Mouse (Mus musculus) large intestine, adult 2 months (tissue): ENCODE data around the gene Phospho2. TPM values are rescaled to one million over a fixed set of nuclear protein-coding genes. Genes with fewer than 3 reads are reported as not detected.

Experiments used
- DNase-seq: peaks from one replicate; pipeline ENCODE4 v3.0.0-alpha.2; 2012; ENCODE audit warnings: low read depth, low spot score
- WGBS: fragments of 180-500 bp; shearing (Covaris S2); methylation state at CpG from one replicate; pipeline ENCODE4 v1.1.7; 2018; 5-methylcytosine and 5-hydroxymethylcytosine counted together
- polyA plus RNA-seq: library from polyadenylated mRNA; depleted of rRNA; stranded (reverse); fragments of >200 nt; gene quantifications from 2 replicates; pipeline ENCODE4 v1.2.3, GENCODE M21; 2012; rRNA removed

Phospho2 gene
- polyA plus RNA-seq, 1 experiment, result 24.4 TPM

DNA sequence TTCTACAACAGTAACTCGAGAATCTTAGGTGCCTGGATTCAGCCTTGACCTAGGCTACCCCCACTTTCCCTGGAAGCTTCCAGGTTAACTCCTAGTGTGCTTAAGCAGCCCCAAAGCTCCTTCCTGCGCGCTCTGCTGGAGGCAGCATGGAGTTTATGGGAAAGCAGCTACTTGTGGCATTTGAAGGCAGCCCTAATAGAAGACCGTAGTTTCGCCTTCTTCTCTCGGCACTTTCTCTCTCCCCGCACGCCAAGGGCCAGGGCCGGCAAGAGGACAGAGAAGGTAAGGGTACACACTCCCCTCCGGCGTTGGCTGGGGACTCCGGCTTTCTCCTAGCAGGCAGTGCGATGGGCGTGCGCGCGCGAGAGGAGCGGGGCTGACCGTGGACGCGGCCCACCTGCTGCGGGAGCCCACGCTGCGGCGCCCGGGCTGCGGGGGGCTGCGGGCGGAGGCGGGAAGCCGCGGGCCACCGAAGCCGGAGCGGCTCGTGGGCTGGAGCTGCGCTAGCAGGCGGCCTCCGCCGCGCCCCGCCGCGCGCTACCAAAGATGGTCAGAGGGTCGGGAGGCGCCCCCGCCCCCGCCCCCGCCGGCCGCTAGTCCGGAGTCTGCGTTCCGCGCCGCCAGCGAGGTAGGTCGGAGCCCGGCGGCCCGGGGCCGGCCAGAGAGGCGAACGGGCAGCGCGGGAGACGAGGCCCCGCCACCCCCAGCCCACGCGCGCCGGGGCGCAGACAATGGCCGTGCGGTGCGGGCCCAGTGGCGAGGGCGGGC is 33.1 kb downstream of the Phospho2 start:
- WGBS, result under 1% methylated on average over 74 of the region's 80 CpGs
- no peak for DNase-seq

GRCm38 (mm10) chr2:69823129-69823677 is 33.8 kb downstream of the Phospho2 start:
- WGBS, result 4% methylated on average over 45 of the region's 45 CpGs

GRCm38 (mm10) chr2:69825898-69826297 is 36.5 kb downstream of the Phospho2 start:
- WGBS, result 74% methylated on average over 10 of the region's 10 CpGs
- DNase-seq, result no peak

More at GRCm38 (mm10) chr2:69823129-69823677, 33.8 kb downstream of the Phospho2 start:
- no peak for DNase-seq

DNA sequence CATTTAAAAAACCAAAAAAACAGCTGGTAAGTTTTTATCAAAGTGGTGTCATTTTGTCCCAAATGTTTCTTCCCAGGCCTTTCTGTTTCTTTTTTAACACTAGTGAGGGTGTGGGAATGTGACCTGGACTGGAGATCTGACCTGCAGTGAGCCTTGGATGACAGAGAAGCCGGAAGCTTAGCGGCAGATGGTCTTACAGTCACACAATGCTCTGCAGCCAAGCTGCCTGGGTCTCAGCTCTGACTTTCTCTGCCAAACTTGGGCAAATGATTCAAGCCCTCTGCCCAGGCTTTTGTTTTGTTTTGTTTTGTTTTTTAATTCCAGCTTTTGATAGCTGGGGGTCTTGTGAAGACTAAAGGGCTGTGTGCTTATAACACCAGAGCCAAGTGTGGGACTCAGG is 37.0 kb downstream of the Phospho2 start:
- no peak for DNase-seq
- WGBS, result 65% methylated on average over 2 of the region's 2 CpGs

DNA sequence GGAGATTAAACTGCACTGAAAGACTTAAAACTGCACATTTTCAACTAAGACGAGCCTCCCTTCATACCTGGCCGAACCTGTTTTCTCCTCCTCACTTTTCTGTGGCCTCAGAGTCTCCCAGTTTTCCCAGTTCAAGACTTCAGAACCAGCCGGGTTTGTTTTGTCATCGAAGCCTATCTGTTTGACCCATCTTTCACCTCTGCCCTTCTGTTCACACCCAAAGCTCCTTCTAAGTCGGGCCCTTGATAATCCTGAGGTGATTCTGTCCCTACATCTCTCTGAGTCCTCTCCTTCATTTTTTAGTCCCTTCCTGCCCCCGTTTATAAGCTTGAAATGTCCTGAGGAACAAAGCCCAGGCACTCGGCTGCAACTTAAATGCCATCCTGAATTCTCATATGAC is 38.6 kb downstream of the Phospho2 start:
- 47% methylated on average over 7 of the region's 7 CpGs for WGBS
- no peak for DNase-seq

DNA sequence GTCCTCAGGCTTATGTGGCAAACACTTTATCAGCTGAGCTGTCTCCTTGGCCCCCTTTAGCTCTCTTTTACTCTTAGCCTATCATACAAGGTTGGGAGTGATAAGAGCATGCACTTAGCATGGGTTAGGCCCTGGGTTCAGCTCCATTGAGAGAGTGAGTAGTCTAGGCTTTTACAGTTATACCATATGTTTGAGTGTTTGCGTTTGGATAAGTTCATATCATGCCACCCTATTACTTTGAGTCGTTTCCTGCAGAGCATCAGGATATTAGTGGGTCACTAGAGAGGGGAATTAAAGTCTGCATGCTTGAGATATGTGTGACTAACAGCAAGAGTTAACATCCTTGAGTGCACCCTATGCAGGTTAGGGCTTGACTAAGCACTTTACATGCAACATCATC is 40.3 kb downstream of the Phospho2 start:
- WGBS, result 82% methylated on average over 2 of the region's 2 CpGs
- no peak for DNase-seq

DNA sequence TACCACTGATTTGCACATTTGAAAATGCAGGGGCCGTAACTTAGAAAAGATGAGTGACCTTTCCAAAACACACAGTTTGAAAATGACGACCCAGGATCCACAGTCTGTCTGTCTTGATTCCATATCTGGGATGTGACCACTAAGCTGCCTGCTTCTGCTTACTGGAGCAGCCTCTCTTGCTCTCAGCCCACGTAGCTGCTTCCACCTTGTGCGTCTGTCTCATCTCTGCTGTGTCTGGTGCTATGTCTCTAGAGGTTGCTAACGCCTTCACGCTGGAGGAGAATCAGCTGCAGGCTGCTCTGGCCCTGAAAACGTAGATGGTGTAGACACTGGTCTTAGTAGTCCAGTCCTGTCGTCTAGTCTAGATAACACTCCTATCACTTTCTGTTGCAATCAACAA is 40.7 kb downstream of the Phospho2 start:
- DNase-seq, result no peak
- 87% methylated on average over 8 of the region's 8 CpGs for WGBS

DNA sequence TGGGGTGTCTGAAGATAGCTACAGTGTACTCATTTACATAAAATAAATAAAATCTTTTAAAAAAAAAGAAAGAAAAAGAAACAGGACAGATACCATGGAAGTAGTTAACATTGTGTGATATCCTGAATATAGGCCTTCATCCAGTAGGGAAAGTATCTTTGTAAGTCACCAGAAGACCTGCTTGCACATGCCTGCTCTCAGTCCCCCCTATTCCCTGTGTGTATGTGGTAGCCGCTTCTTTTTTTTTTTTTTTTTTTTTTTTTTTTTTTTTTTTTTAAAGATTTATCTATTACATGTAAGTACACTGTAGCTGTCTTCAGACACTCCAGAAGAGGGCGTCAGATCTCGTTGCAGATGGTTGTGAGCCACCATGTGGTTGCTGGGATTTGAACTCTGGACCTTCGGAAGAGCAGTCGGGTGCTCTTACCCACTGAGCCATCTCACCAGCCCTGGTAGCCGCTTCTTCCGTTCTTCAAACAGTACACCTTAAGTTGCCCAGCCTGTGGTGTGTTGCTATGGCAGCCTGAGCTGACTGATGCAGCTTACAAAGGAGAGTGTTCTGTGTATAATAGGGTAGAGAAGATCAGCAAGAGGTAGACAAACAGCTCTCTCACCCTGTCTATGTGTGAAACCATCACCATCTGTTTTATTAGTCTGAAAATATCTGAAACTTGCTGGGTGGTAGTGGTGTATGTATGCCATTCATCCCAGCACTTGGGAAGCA is 48.0 kb downstream of the Phospho2 start:
- no peak for DNase-seq
- WGBS, result 82% methylated on average over 7 of the region's 7 CpGs

DNA sequence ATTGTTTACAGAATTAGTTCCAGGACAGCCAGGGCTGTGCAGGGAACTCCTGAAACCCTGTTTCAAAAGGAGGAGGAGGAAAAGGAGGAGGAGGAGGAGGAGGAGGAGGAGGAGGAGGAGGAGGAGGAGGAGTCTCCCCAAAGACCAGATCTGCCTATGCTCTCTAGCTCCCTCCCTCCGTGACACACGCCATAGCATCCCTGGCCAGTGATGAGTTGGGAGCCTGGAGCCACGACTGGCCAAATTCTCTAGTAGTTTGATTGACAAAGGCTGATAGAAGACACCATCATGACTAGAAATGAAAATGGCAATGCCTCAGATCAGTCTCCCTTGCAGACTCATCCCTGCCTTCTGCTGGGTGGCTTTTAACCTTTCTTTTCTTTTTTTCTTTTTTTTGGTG is 48.6 kb downstream of the Phospho2 start:
- no peak for DNase-seq
- 60% methylated on average over 3 of the region's 3 CpGs for WGBS

GRCm38 (mm10) chr2:69838707-69839106 is 49.3 kb downstream of the Phospho2 start:
- DNase-seq, result no peak

DNA sequence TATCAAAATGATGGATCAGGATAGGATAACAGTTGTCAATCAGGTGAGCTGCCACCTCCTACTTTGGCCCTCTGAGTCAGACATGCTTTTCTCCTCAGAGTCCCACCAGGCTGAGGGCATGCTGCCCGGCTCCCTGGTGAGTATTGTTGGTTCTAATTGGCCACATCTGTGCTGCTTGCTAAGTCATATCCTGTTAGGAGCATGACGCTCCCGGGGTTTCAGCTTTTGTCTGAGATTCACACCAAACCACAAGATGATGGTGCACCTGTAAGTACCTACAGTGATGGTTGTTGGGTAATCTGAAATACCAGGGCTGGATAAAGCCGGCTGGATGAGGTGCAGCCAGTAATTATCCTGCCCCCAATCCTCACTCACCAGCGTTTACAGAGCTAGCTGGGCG is 50.8 kb downstream of the Phospho2 start:
- no peak for DNase-seq
- 35% methylated on average over 6 of the region's 6 CpGs for WGBS

DNA sequence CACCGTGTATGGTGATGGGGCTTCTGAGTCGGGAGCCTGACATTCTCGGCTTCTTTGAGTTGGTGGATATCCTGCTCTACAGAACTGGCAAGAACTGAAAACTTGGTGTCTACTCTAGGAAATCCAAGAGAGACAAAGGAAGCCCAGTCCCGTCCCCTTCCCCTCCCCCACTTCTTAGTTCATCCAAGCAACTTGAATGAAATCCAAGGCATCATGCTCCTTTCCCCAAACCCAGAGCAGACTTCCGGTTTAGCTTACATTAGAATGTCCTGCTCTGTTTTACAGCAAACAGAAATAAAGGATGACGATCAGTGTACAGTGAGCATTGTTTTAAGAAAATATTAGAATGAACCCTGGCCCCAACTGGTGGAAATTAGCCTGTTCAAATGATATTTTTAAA is 59.8 kb downstream of the Phospho2 start:
- no peak for DNase-seq
- WGBS, result 63% methylated on average over 6 of the region's 6 CpGs

Other genes with a start within 250 kb of the Phospho2 start
- 0.04 and 0.07 TPM in 2 replicates for gene Lrp2, start 203.6 kb upstream of the Phospho2 start, polyA plus RNA-seq
- gene Bbs5, start 142.5 kb upstream of the Phospho2 start, polyA plus RNA-seq, result 0.81 and 1.3 TPM in 2 replicates
- gene Klhl41, start 119.5 kb upstream of the Phospho2 start, polyA plus RNA-seq, result 0.06 and 0.07 TPM in 2 replicates
- gene Fastkd1, start 76.1 kb upstream of the Phospho2 start, polyA plus RNA-seq, result 4.2 and 4.7 TPM in 2 replicates
- 2.4 and 2.9 TPM in 2 replicates for gene Ppig, start 67.1 kb upstream of the Phospho2 start, polyA plus RNA-seq
- gene Ccdc173, start within 50 bp of the Phospho2 start, polyA plus RNA-seq, result not detected in 2 replicates
- gene Klhl23, start 32.3 kb downstream of the Phospho2 start, polyA plus RNA-seq, result 6.7 and 7.9 TPM in 2 replicates
- gene Ssb, start 71.9 kb downstream of the Phospho2 start, polyA plus RNA-seq, result 3.0 and 3.8 TPM in 2 replicates
- 4.0 and 4.5 TPM in 2 replicates for gene Mettl5, start 96.0 kb downstream of the Phospho2 start, polyA plus RNA-seq
- 8.1 and 15.4 TPM in 2 replicates for gene Ubr3, start 107.6 kb downstream of the Phospho2 start, polyA plus RNA-seq
- 0.06 and 0.07 TPM in 2 replicates for gene Myo3b, start 249.5 kb downstream of the Phospho2 start, polyA plus RNA-seq